Mouse (Mus musculus) embryonic fibroblast, embryonic 13.5 days (primary cell): ENCODE results near the gene Slc25a28.

Source experiments
- CTCF ChIP-seq: IDR thresholded peaks from 2 replicates; pipeline ENCODE4 v1.5.1; 2011; ENCODE audit warnings: mild to moderate bottlenecking, control low read depth, low read length, moderate library complexity, borderline replicate concordance; ENCODE audit not compliant: insufficient read depth
- POLR2A ChIP-seq: IDR thresholded peaks from 2 replicates; pipeline ENCODE4 v1.6.1; 2011; ENCODE audit warnings: low read depth, mild to moderate bottlenecking, control low read depth, low read length, moderate library complexity

- TF ChIP-seq CTCF (no peak), POLR2A (no peak)
Measured at GRCm38 (mm10) chr19:43708206-43708605, 33.5 kb upstream of the Slc25a28 start.
